Mouse (Mus musculus) myocyte (in vitro differentiated cells): Measurements from ENCODE around the gene Dqx1.

Source experiments
- E2F4 ChIP-seq: IDR thresholded peaks from one replicate; pipeline ENCODE4 v1.6.1; 2011; ENCODE audit warnings: mild to moderate bottlenecking, control low read depth, moderate library complexity; ENCODE audit not compliant: insufficient read depth
- MAX ChIP-seq: IDR thresholded peaks from one replicate; pipeline ENCODE4 v1.6.1; 2011; ENCODE audit warnings: low read depth, mild to moderate bottlenecking, control low read depth
- MYOD1 ChIP-seq, 3 experiments: IDR thresholded peaks; one replicate each; pipeline ENCODE4 v1.6.1; 2011; ENCODE audit warnings: control low read depth in 2 of 3, low read depth in 2 of 3, mild to moderate bottlenecking in 2 of 3, moderate library complexity in 1 of 3; ENCODE audit not compliant: insufficient read length in 2 of 3, control insufficient read depth in 1 of 3
- MYOG ChIP-seq, 3 experiments: IDR thresholded peaks; one replicate each; pipeline ENCODE4 v1.6.1; 2011; ENCODE audit warnings: control low read depth in 2 of 3, low read depth in 2 of 3, mild to moderate bottlenecking in 2 of 3; ENCODE audit not compliant: insufficient read length in 2 of 3, control insufficient read depth in 1 of 3, insufficient read depth in 1 of 3
- POLR2A ChIP-seq: IDR thresholded peaks from one replicate; pipeline ENCODE4 v1.6.1; 2011; ENCODE audit warnings: low read depth, mild to moderate bottlenecking, control low read depth, moderate library complexity; ENCODE audit not compliant: insufficient read length
- POLR2AphosphoS2 ChIP-seq: IDR thresholded peaks from one replicate; pipeline ENCODE4 v1.6.1; 2011; ENCODE audit warnings: low read depth, control low read depth; ENCODE audit not compliant: insufficient read length
- TCF12 ChIP-seq: IDR thresholded peaks from one replicate; pipeline ENCODE4 v1.6.1; 2011; ENCODE audit warnings: mild to moderate bottlenecking, control low read depth; ENCODE audit not compliant: poor library complexity, insufficient read depth, severe bottlenecking
- TCF3 ChIP-seq: IDR thresholded peaks from one replicate; pipeline ENCODE4 v1.6.1; 2011; ENCODE audit warnings: low read depth, control low read depth; ENCODE audit not compliant: insufficient read length
- USF1 ChIP-seq: IDR thresholded peaks from one replicate; pipeline ENCODE4 v1.6.1; 2011; ENCODE audit warnings: low read depth, mild to moderate bottlenecking, control low read depth, moderate library complexity

- TF ChIP-seq USF1: no peak
- TF ChIP-seq POLR2A: no peak
- no peak for TF ChIP-seq TCF12
- no peak for TF ChIP-seq E2F4
- TF ChIP-seq MYOG (IDR thresholded peaks at IDR 0.05; ENCODE audit: control insufficient read depth in 1 of 3, insufficient read depth in 1 of 3, insufficient read length in 2 of 3, low read depth in 2 of 3): no peak
- TF ChIP-seq MAX: no peak
- TF ChIP-seq POLR2AphosphoS2: no peak
- no peak for TF ChIP-seq TCF3
- no peak for TF ChIP-seq MYOD1 (IDR thresholded peaks at IDR 0.05; ENCODE audit: control insufficient read depth in 1 of 3, insufficient read length in 2 of 3, low read depth in 2 of 3)
Observed at GRCm38 (mm10) chr6:83103130-83103650, 45.5 kb downstream of the Dqx1 start.
